ENCODE assay signal across 21 mouse cellular contexts in the genomic region with DNA sequence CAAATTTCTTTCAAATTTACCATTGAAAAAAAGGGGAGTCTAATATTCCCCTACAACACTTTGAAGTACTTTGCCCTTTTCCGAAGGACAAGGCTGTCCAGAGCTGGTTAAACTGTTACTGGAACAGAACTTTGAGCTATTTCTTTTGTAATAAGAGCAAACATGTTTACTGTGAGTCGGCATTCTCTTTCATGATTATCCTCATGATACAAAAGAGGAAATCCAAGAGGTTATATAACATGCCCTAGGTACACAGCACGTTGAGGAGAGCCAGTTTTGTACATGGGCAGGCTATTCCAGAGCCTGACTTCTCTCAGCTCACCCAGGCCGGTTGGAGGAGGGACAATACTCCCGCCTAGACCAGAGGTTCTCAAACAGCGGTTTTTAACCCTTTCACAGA. TPM values are rescaled to one million over a fixed set of nuclear protein-coding genes. Genes with fewer than 3 reads are reported as not detected.
DNase-seq lines count a peak whose midpoint lies in the region; ATAC-seq lines count a peak whose summit lies in the region.
"Had no signal": no experiment of that assay in that cellular context is flagged by ENCODE, and none has a peak within 500 bp of the region (broad histone marks: within the 10 kb centered on the region; RNA-seq: fewer than 3 reads in every experiment).

No protein-coding gene starts in this region.

- H3K9me3 ChIP-seq in kidney, embryonic 16.5 days (ENCODE audit: low read length) = no peaks in the 10 kb centered on the region
- no peaks in the 10 kb centered on the region for H3K9me3 ChIP-seq in liver, embryonic 12.5 days (replicated peaks)
- no peaks in the 10 kb centered on the region for H3K9me3 ChIP-seq in stomach, embryonic 16.5 days (replicated peaks; ENCODE audit: control insufficient read depth, low read length)
- H3K9me3 ChIP-seq: forebrain, embryonic 15.5 days; midbrain, embryonic 13.5 days had no signal

- ATAC-seq in kidney, embryonic 16.5 days (ENCODE audit: low FRiP score, low TSS enrichment) = no peak
- ATAC-seq in liver, embryonic 12.5 days = peak; percentile 31; the same call in 1 of the 2 replicates
- peak; percentile 73 for ATAC-seq in stomach, embryonic 16.5 days (ENCODE audit: insufficient read depth, low FRiP score)
- ATAC-seq in monocyte, adult 5-6 weeks (replicated peaks; ENCODE audit: insufficient number of reproducible peaks, low FRiP score, low TSS enrichment, poor library complexity, severe bottlenecking) = no peak
- ATAC-seq: forebrain, embryonic 15.5 days; midbrain, embryonic 13.5 days had no signal

- H3K27ac ChIP-seq in kidney, embryonic 16.5 days (ENCODE audit: low read length) = no peak overlapping the region
- H3K27ac ChIP-seq in liver, embryonic 12.5 days = peak overlapping the region; percentile 15; the same call in 1 of the 2 replicates
- H3K27ac ChIP-seq in stomach, embryonic 16.5 days (ENCODE audit: low read length) = no peak overlapping the region
- H3K27ac ChIP-seq: forebrain, embryonic 15.5 days; midbrain, embryonic 13.5 days had no signal

- H3K36me3 ChIP-seq in kidney, embryonic 16.5 days (ENCODE audit: insufficient read depth, low read length) = no peaks in the 10 kb centered on the region
- H3K36me3 ChIP-seq in liver, embryonic 12.5 days = peaks cover 34% of the 10 kb centered on the region
- no peaks in the 10 kb centered on the region for H3K36me3 ChIP-seq in stomach, embryonic 16.5 days (ENCODE audit: control insufficient read depth, insufficient read depth, low read length)
- H3K36me3 ChIP-seq: forebrain, embryonic 15.5 days; midbrain, embryonic 13.5 days had no signal

- peak; percentile 58 to 91 for DNase-seq in kidney, adult 8-10 months
- peak; percentile 93 for DNase-seq in kidney, adult 9 months
- DNase-seq in thymus, postnatal 14 days = no peak
- DNase-seq in Muller cell, postnatal 12 days (ENCODE audit: inconsistent ontology term) = no peak
- DNase-seq: adrenal gland, postnatal 14 days; B cell, adult 2 months; cerebellum, adult 9-11 months; heart, adult 11 months; lung, postnatal 14 days; right cerebral cortex, adult 18-20 months; spleen, adult 18-20 months had no signal

- H3K4me1 ChIP-seq in kidney, embryonic 16.5 days (ENCODE audit: insufficient read depth, low read length) = peaks cover 9% of the 10 kb centered on the region; the same call in 1 of the 2 replicates
- peaks cover 52% of the 10 kb centered on the region for H3K4me1 ChIP-seq in liver, embryonic 12.5 days
- 0 out of 2 replicates have a peak, but pooled peaks cover 2% of the 10 kb centered on the region for H3K4me1 ChIP-seq in stomach, embryonic 16.5 days (ENCODE audit: control insufficient read depth, insufficient read depth, low read length)
- H3K4me1 ChIP-seq: forebrain, embryonic 15.5 days; midbrain, embryonic 13.5 days had no signal

- WGBS in kidney, embryonic 16.5 days = 61% methylated on average over 6 of the region's 6 CpGs
- 61% methylated on average over 6 of the region's 6 CpGs for WGBS in liver, embryonic 12.5 days (ENCODE audit: insufficient replicate concordance)
- 42% methylated on average over 6 of the region's 6 CpGs for WGBS in stomach, embryonic 16.5 days

- H3K9ac ChIP-seq in kidney, embryonic 16.5 days (replicated peaks; ENCODE audit: low read length) = no peak overlapping the region
- H3K9ac ChIP-seq in liver, embryonic 12.5 days = no peak overlapping the region
- H3K9ac ChIP-seq in stomach, embryonic 16.5 days (ENCODE audit: low read length) = no peak overlapping the region
- H3K9ac ChIP-seq: forebrain, embryonic 15.5 days; midbrain, embryonic 13.5 days had no signal

- no peak overlapping the region for H3K4me3 ChIP-seq in kidney, embryonic 16.5 days (ENCODE audit: low read length)
- H3K4me3 ChIP-seq in liver, embryonic 12.5 days = no peak overlapping the region
- no peak overlapping the region for H3K4me3 ChIP-seq in stomach, embryonic 16.5 days (replicated peaks; ENCODE audit: low read length)
- H3K4me3 ChIP-seq: forebrain, embryonic 15.5 days; midbrain, embryonic 13.5 days had no signal

- no peaks in the 10 kb centered on the region for H3K27me3 ChIP-seq in kidney, embryonic 16.5 days (ENCODE audit: insufficient read depth, low read length)
- H3K27me3 ChIP-seq in liver, embryonic 12.5 days (replicated peaks) = no peaks in the 10 kb centered on the region
- no peaks in the 10 kb centered on the region for H3K27me3 ChIP-seq in stomach, embryonic 16.5 days (ENCODE audit: control insufficient read depth, insufficient read depth, low read length)
- H3K27me3 ChIP-seq: forebrain, embryonic 15.5 days; midbrain, embryonic 13.5 days had no signal

- no peak overlapping the region for H3K4me2 ChIP-seq in kidney, embryonic 16.5 days (replicated peaks; ENCODE audit: low read depth, low read length)
- no peak overlapping the region for H3K4me2 ChIP-seq in liver, embryonic 12.5 days
- H3K4me2 ChIP-seq in stomach, embryonic 16.5 days (ENCODE audit: low read depth, low read length) = no peak overlapping the region
- H3K4me2 ChIP-seq: forebrain, embryonic 15.5 days; midbrain, embryonic 13.5 days had no signal

RNA-seq across cellular contexts. Expression of a gene that starts 7.4 kb away (rescaled TPM):
- 62.2 and 62.4 TPM in 2 replicates for polyA plus RNA-seq in kidney, embryonic 16.5 days (2015; fragmentation: Nextera tagmentation; extraction: Ambion mirVana)
- 159 and 163 TPM in 2 replicates for polyA plus RNA-seq in liver, embryonic 12.5 days (2016; fragmentation: Nextera tagmentation; extraction: Ambion mirVana)
- polyA plus RNA-seq in stomach, embryonic 16.5 days (2015; fragmentation: Nextera tagmentation; extraction: Ambion mirVana) = 50.9 and 52.4 TPM in 2 replicates
- 16.8 to 33.8 TPM (median 23.5 TPM) in 3 replicates for total RNA-seq in monocyte, adult 5-6 weeks (2017)

RNA-seq across cellular contexts. Expression of a gene that starts 55.9 kb away (rescaled TPM):
- polyA plus RNA-seq in kidney, embryonic 16.5 days (2015; fragmentation: Nextera tagmentation; extraction: Ambion mirVana) = not detected in 2 replicates
- polyA plus RNA-seq in liver, embryonic 12.5 days (2016; fragmentation: Nextera tagmentation; extraction: Ambion mirVana) = not detected in 2 replicates
- polyA plus RNA-seq in stomach, embryonic 16.5 days (2015; fragmentation: Nextera tagmentation; extraction: Ambion mirVana) = not detected in 2 replicates
- 1.0 TPM in 1 of 3 replicates, not detected in the others for total RNA-seq in monocyte, adult 5-6 weeks (2017)
- total RNA-seq: adrenal gland, postnatal 14 days; left cerebral cortex, adult 18-20 months had no signal
- polyA plus RNA-seq: forebrain, embryonic 15.5 days; heart, embryonic 16.5 days; hindbrain, embryonic 11.5 days; limb, embryonic 11.5 days; midbrain, embryonic 13.5 days had no signal

RNA-seq across cellular contexts. Expression of a gene that starts 55.9 kb away (rescaled TPM):
- polyA plus RNA-seq in kidney, embryonic 16.5 days (2015; fragmentation: Nextera tagmentation; extraction: Ambion mirVana) = not detected in 2 replicates
- polyA plus RNA-seq in liver, embryonic 12.5 days (2016; fragmentation: Nextera tagmentation; extraction: Ambion mirVana) = 0.05 TPM in 1 of 2 replicates, not detected in the other
- not detected in 2 replicates for polyA plus RNA-seq in stomach, embryonic 16.5 days (2015; fragmentation: Nextera tagmentation; extraction: Ambion mirVana)
- not detected in 3 replicates for total RNA-seq in monocyte, adult 5-6 weeks (2017)
- polyA plus RNA-seq: forebrain, embryonic 15.5 days; limb, embryonic 11.5 days; midbrain, embryonic 13.5 days had no signal

RNA-seq across cellular contexts. Expression of a gene that starts 56.3 kb away (rescaled TPM):
- polyA plus RNA-seq in kidney, embryonic 16.5 days (2015; fragmentation: Nextera tagmentation; extraction: Ambion mirVana) = 0.06 TPM in 2 replicates
- not detected in 2 replicates for polyA plus RNA-seq in liver, embryonic 12.5 days (2016; fragmentation: Nextera tagmentation; extraction: Ambion mirVana)
- 1.6 and 2.6 TPM in 2 replicates for polyA plus RNA-seq in stomach, embryonic 16.5 days (2015; fragmentation: Nextera tagmentation; extraction: Ambion mirVana)
- not detected in 3 replicates for total RNA-seq in monocyte, adult 5-6 weeks (2017)
- total RNA-seq: left cerebral cortex, adult 18-20 months had no signal
- polyA plus RNA-seq: hindbrain, embryonic 11.5 days; limb, embryonic 11.5 days had no signal

RNA-seq across cellular contexts. Expression of a gene that starts 56.8 kb away (rescaled TPM):
- not detected in 2 replicates for polyA plus RNA-seq in kidney, embryonic 16.5 days (2015; fragmentation: Nextera tagmentation; extraction: Ambion mirVana)
- not detected in 2 replicates for polyA plus RNA-seq in liver, embryonic 12.5 days (2016; fragmentation: Nextera tagmentation; extraction: Ambion mirVana)
- polyA plus RNA-seq in stomach, embryonic 16.5 days (2015; fragmentation: Nextera tagmentation; extraction: Ambion mirVana) = 3.4 and 6.1 TPM in 2 replicates
- not detected in 3 replicates for total RNA-seq in monocyte, adult 5-6 weeks (2017)
- total RNA-seq: adrenal gland, postnatal 14 days; left cerebral cortex, adult 18-20 months had no signal
- polyA plus RNA-seq: heart, embryonic 16.5 days; hindbrain, embryonic 11.5 days; limb, embryonic 11.5 days; midbrain, embryonic 13.5 days had no signal

Comparison
In these comparisons a context has a peak if more than half of its experiments do, and no peak if none do; other contexts are left out.
1. DNase-seq: peak in kidney, adult 8-10 months (2 of 2) and kidney, adult 9 months (single experiment); none in thymus, postnatal 14 days (single experiment) and Muller cell, postnatal 12 days (single experiment).
2. ATAC-seq: peak in liver, embryonic 12.5 days (single experiment) and stomach, embryonic 16.5 days (single experiment); none in kidney, embryonic 16.5 days (single experiment) and monocyte, adult 5-6 weeks (single experiment).